Mouse (Mus musculus) adrenal gland, postnatal 14 days (tissue): ENCODE results near the gene Tmem213. TPM values are rescaled to one million over a fixed set of nuclear protein-coding genes. Genes with fewer than 3 reads are reported as not detected.

Experiments
- DNase-seq: peaks from one replicate; pipeline ENCODE4 v3.0.0; 2021; ENCODE audit warnings: mixed read lengths
- total RNA-seq: library from RNA; stranded (reverse); gene quantifications from 2 replicates; pipeline ENCODE4 v1.2.3, GENCODE M21; 2021

The Tmem213 gene
- total RNA-seq, 1 experiment from 2014 or later = not detected

GRCm38 (mm10) chr6:38116107-38116770 lies 7.2 kb downstream of the Tmem213 start:
- DNase-seq = no peak

DNA sequence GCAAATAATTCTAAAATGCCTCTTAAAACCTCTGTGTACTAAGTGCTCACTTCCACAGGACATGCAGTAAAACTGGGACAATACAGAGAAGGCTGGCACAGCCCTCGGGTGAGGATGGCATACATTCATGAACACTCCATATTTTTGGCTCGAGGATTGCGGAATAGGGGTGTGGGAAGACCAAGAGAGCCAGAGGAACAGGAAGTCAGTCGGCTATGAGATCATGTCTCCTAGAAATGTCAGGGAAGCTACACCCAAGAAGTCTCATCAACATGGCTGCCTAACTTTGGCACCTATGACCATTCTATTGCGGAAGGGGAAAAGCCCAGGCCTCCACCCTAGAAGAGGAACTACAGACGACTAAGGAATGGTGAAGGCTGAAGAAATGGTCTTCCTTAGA lies 9.3 kb downstream of the Tmem213 start:
- DNase-seq = no peak

GRCm38 (mm10) chr6:38120681-38121371 lies 11.8 kb downstream of the Tmem213 start:
- no peak for DNase-seq

DNA sequence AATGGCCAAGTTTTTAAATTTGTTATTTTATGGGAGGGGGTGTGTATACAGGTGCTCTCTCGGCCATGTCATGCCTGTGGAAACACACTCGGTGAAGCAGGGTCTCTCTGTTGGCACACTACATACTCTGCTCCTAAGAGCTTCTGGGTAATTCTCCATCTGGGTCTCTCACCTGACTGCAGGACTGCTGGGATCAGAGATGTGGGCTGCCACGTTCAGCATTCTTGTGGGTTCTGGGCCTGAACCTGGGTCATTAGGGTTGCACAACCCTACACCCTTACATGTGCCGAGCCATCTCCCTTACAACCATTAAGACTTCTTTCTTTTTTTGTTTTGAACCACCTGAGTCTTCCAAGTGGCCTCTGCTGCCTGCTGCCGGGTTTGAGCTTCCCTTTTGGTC lies 12.8 kb downstream of the Tmem213 start:
- DNase-seq = no peak

GRCm38 (mm10) chr6:38122791-38123190 lies 13.7 kb downstream of the Tmem213 start:
- no peak for DNase-seq

DNA sequence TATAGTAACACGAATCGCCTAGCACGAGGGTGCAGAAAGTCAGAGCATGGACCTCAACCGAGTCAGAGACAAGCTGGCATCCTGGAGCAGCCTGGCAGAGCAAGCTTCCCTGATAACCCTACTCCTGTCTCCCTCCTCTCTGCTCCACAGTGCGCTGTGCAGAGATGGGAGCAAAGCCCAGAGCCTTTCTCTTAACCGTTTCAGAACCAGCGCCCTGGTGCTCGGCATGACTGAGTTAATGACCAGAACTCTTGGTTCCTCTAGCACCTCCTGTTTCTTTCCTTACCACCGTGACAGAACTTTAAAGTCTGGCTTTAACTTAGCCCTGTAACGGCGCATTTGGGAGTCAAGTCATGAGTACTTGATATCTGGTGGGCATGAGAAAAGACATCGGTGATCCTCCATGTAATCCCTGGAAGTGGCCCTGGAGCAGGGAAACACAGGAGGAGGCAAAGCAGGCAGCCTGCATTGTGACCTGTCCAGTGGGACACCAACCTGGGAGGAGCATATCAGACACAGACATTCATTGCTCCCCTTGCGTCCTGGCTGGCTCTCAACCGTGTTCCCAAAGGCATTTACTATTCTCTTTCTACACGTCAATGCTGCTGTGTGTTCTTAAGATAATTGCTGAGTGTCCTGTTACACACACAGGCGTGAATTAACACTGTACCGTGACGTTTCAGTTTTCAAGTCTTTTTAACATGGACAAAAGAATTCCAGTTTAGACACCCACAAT lies 14.6 kb downstream of the Tmem213 start:
- DNase-seq = no peak

DNA sequence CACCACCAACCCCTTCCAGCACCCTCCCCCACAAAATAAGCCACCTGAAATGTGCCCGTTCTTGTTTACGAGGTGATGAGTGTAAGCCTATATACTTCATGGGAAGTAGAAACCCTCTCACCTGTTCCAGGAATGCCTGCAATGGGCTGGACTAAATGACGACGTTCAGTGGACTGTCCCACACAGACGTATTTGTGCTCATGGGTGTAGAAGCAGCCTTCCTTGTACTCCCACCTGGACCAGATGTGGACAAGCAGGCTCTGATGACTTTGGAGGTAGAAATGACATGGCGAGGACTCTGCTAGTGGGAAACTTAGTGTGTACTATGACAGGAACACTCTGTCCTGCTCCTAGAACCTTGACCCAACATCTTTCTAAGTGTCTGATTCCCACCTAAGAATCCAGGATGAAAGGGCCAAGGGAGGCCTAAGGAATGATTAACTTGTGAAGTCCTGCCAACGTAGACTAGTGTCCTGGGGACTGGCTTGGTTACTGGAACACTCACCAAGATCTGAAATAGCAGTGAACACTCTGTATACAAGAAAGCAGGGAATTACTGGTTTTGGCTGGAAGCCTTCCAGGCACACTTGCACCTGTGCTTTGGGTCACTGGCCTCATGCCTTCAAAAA lies 15.3 kb downstream of the Tmem213 start, which contains the start of gene Atp6v0a4:
Gene Atp6v0a4, minus strand, starts transcription at position 380 of the 629 bp plus-strand sequence.
- no peak for DNase-seq

DNA sequence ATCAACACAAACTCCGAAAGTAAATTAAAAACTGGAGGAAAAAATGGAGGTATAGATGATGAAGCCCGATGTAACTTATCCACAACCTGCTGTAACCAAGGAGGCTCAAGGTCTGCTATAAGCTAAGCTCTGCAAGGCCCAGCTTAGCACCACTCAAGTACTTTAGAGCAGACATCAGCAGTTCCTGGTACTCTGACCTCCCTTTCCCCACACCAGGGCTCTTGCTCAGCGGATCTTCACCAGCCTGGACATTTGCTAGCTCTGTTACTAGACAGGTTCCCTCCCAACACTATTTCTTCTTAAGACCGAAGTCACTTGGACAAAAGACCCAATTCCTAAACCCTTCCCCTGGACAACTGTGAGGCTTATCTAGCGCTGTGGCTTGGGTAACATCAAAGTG lies 15.8 kb downstream of the Tmem213 start:
- no peak for DNase-seq

DNA sequence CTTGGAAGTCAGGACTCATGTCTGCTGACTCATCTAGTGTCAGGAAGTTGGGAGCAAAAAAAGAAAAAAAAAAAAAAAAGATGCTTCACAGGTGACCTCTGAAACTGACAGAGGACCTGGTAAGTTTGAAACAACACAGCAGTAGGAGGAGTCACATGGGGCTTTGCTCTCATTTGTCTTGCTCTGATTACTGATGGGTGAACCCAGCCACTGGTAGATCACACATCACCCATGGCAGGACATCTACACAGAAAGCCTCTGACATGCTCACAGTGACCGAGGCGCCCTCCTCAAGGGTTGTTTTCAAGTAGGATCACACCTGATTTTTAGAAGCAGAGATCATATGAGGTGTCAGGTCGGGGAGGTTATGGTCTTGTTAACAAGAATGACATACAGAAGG lies 16.4 kb downstream of the Tmem213 start:
- DNase-seq = no peak

GRCm38 (mm10) chr6:38128115-38128514 lies 19.1 kb downstream of the Tmem213 start:
- DNase-seq = no peak

- DNase-seq = no peak
These were observed 20.8 kb downstream of the Tmem213 start for GRCm38 (mm10) chr6:38129883-38130282.

- peak; percentile 89 for DNase-seq
These were observed 22.8 kb downstream of the Tmem213 start for GRCm38 (mm10) chr6:38131801-38132231.

- peak; percentile 59 for DNase-seq
These were observed 25.9 kb downstream of the Tmem213 start for GRCm38 (mm10) chr6:38134806-38135559.

GRCm38 (mm10) chr6:38139086-38139485 lies 30.0 kb downstream of the Tmem213 start:
- no peak for DNase-seq

- no peak for DNase-seq
These were observed 31.3 kb downstream of the Tmem213 start for GRCm38 (mm10) chr6:38140402-38140801.

DNA sequence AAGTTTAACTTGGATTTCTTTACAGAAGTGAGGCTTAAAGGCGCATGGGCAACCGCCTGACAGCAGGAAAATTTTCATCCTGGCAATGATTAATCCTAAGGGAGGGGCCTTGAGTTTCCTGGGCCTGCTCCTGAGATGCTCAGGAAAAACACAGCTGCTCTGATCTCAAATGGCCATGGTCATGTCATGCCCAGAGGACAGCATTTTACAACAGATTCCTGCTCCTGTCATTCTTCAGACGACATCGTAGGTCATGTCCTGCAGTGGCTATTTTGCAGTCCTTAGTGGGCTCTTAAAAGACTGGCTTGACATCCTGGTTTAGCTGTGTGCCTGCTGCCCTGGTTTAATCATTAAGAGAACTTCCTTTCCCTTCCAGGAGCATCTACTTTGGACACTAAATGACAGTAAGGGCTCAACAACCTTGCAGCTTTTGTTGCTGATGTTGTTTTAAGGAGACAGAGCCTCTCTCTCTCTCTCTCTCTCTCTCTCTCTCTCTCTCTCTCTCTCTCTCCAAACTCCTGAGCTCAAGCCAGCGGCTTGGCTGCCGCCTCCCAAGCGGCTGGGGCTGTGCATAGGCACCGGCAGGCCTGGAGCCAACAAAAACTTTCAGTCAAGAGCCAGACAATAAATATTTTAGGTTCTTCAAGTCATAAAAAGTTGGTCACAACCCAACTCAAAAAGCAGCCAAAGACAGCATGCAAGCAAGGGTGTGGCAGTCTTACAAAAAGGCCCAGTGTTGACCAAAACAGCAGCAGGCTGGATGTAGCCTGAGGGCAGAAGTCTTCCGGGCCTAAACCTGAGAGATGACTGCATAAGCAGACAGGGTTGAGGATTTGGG lies 35.3 kb downstream of the Tmem213 start:
- peak; percentile 73 for DNase-seq

DNA sequence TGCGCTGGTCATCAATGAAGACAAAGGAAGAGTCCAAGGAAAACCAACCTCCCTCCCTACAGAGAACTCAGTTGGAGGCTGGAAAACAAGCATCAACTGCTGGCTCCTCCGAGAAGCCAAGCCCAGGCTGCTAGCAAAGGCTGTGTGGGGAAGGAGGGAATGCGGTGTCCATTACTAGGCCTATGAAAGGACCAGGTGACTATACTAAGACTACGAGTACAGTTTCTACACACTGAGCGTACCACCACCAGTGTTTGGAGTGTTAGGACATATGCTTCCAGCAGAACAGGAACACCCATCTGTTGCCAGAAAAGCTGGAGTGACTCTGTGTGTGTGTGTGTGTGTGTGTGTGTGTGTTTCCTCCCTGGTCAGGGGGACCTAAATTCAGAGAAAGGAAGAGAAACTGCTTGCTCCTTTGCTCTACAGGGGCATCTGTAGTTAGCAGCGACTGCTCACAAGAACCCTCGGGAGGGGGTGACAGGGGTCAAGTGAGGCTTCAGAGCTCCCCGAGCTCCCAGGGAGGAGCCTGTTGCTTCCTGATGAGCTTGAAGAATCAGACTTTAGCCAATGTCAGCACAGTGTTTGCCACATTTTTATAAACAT lies 36.5 kb downstream of the Tmem213 start:
- no peak for DNase-seq

DNA sequence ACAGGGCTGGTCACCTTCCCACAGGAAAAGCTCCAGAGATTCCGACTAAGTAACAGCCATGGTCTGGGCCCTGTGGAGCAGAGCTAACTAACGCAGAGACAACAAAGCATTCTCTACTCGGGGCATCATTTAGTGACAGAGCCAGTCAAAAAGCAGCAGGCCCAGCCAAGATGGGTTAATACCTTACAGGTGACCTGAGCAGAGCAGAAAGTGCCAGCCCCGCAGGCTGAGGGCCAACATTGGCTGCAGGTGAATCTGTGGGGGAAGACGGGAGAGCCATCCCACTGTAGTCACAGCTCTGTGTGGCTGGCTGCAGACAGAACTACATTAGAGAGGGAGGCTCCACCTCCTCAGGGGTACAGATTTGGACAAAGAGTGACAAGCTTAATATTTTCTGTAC lies 38.2 kb downstream of the Tmem213 start:
- DNase-seq = no peak

DNA sequence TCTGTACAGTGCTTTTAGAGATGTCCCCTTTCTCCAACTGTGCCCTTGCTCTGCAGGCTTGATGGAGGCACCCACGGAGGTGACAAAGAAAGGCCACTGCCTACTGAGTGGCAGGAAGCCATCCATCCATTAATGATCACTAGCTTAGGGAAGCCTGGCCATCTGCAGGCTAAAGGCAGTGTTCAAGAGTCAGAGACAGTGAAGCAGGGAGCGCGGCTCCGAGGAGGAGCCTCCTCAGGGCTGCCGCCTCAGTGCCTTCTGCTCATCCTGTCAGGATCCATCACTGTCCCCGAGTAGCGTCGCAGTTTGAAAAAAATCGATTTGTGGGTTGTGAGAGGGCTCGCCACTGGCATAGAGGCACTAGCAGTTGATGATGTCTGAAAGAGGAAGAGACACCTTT lies 39.6 kb downstream of the Tmem213 start:
- DNase-seq = no peak

DNA sequence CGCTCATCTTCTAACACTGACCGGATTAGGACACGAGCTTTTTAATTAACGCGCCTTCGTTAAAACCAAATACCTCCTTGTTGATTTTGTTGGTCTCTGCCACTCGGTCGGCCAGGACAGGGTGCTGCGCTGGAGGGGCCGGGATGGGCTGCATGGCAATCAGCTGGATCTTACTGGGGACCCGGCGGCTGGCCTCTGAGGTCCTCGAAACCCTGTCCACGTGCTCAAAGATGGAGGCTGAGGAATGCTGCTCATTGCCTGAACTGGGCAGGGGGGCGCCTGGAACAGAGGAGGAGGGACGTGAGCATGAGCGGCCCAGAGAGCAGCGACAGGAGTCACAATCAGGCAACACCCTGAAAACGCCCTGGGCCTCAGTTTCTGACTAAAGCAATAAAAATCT lies 40.4 kb downstream of the Tmem213 start:
- DNase-seq = no peak

DNA sequence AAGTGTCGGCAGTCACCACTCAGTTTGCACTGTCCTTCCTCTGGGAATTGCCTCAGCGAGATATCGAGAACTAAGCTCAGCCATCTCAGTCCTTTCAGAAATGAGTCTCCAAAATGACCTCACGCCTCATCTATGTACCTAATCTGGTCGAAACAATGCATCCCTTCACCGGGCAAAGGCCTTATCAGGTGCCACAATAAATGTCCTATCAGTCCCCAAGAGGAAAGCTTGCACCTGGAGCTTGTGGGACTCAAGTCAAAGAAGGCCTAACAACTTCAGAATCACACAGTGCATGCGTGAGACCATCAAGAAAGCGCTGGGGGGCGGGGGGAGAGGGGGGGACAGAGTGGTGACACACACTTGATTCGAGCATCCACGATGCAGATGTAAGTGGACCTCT lies 43.2 kb downstream of the Tmem213 start:
- DNase-seq = no peak
